Mouse (Mus musculus): ENCODE data around the gene Prdm10.

Gene Prdm10

DNA sequence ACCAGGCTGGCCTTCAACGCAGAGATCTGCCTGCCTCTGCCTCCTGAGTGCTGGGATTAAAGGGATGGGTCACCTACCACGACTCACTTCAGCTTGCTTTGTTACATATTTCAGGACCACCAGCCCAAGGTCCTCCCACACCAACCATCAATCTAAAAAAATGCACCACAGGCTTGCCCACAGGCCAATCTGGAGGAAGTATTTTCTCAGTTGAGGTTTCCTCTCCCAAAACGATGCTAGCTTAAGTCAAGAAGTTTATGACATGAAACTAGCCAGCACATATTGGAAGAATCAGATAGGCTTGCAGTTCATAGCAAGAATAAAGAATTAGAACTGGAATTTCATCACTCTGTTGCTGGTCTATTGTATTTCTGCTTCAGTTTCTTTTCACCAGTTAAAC is 24.0 kb downstream of the Prdm10 start:
- DNase-seq (ENCODE audit: low spot score in 2 of 2): no peak

- DNase-seq (ENCODE audit: low spot score in 2 of 2): no peak
These were observed 24.8 kb downstream of the Prdm10 start for GRCm38 (mm10) chr9:31305117-31305516.

DNA sequence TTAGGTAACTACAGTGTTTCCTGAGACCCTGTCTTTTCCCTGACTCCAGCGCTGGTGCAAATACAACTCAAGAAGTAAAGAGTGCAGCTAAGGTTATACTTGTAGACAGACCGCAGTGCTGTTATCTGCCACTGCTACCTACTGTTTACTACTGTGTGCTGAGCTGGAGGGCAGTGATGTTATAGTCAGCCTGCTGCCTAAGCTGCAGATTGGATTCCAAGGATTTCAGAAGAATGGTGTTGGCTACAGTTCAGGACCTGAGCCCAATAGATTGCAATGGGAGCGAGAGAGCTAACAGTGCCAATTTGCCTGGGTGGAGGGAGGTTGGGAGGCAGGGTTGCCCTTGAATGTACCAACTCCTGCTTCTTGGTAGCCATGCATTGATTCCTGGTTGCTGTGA is 25.5 kb downstream of the Prdm10 start:
- DNase-seq (ENCODE audit: low spot score in 2 of 2): no peak

GRCm38 (mm10) chr9:31307232-31307631 is 26.9 kb downstream of the Prdm10 start:
- DNase-seq (ENCODE audit: low spot score in 2 of 2): no peak

DNA sequence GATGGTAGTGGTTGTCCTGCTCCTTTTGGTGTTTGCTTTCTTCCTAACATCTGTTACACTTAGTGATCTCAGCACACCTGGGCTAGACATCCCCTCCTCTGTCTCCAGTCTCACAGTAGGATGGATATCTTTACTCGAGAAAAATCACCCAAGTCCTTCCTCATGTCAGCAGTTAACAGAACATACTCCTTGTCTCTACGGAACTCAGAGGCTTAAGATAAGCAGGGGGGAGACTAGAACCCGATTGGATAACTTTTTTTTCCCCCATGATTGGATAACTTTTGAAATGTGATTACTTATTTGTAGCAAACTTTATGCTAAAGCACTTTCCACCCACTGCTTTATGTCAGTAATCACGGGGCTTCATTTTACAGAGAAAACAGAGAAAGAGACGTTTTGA is 28.7 kb downstream of the Prdm10 start:
- DNase-seq (ENCODE audit: low spot score in 2 of 2): no peak

GRCm38 (mm10) chr9:31310662-31311061 is 30.3 kb downstream of the Prdm10 start:
- DNase-seq (ENCODE audit: low spot score in 2 of 2): no peak

DNA sequence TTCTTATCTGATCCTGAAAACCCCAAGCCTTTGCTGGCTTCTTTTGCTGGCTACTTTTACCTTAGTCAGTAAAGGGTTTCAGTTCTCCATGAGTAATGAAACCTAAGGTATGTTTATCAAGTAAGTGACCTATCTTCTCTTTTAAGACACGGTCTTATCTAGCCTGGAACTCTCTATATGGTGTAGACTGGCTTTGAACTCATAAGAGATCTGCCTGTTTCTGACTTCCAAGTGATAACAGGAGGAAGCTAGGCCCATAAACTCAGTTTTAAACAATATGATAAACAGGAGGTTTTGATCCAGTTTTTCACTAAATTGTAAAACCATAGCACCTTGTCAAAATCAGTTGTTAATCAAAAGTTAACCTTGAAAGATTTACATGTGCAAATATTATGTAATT is 33.5 kb downstream of the Prdm10 start:
- DNase-seq (ENCODE audit: low spot score in 2 of 2): no peak

GRCm38 (mm10) chr9:31315983-31316382 is 35.6 kb downstream of the Prdm10 start:
- no peak for DNase-seq (ENCODE audit: low spot score in 2 of 2)

DNA sequence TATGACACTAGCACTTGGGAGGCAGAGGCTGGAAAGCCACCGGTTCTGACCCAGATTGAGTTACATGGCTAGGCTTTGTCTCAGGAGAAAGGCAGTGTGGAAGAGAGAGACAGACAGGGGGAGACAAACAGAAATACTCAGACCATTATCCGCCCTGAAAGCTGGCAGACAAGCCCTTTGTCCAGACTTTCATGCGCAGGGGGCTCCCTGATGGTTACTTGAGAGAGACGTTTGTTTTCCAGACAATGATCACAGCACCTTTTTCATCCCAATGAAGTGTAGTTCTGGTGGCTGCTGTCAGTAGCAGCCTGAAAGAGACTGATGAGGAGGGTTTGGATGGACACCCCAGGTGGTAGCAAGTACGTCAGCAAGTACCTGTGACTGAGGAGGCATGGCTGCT is 38.6 kb downstream of the Prdm10 start:
- DNase-seq (ENCODE audit: low spot score in 2 of 2): no peak

- DNase-seq (ENCODE audit: low spot score in 2 of 2): no peak
These were observed 40.4 kb downstream of the Prdm10 start for GRCm38 (mm10) chr9:31320734-31321133.

DNA sequence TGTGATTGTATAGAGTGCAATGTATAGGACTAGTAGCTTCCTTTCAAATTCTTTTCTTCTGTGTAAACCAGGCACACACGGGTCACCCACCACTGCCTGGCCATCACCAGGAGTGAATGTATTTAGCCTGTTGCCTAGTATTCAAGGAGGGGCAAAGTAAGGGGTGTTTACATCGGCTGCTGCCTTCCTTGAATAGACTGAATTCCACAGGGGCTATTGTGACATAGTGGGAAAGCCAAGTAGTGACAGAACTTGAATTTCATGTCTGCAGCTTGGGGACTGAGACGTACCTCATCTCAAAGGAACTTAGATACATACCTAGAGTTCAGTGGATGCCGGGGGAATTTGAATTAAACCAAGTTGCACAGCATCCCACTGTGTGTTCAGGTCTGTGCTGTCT is 41.2 kb downstream of the Prdm10 start:
- DNase-seq (ENCODE audit: low spot score in 2 of 2): no peak

GRCm38 (mm10) chr9:31322090-31322489 is 41.8 kb downstream of the Prdm10 start:
- DNase-seq (ENCODE audit: low spot score in 2 of 2): no peak

DNA sequence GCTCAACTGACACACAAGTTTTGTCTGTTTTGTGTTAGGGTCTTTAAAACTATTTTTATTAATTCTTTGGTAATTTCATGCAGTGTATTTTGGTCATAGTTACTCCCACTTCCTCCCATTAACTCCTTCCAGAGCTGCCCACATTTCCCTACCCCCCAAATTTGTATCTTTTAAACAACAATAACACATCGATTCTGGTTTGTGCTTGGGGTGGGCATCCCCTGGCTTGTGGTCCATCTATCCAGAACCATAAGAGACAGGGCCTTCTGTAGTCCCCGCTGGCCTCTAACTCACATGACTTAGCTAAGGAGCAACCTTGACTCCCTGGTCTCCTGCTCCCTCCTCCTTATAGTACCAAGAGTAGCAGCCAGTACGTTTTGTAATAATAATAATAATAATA is 50.5 kb downstream of the Prdm10 start:
- no peak for DNase-seq (ENCODE audit: low spot score in 2 of 2)

DNA sequence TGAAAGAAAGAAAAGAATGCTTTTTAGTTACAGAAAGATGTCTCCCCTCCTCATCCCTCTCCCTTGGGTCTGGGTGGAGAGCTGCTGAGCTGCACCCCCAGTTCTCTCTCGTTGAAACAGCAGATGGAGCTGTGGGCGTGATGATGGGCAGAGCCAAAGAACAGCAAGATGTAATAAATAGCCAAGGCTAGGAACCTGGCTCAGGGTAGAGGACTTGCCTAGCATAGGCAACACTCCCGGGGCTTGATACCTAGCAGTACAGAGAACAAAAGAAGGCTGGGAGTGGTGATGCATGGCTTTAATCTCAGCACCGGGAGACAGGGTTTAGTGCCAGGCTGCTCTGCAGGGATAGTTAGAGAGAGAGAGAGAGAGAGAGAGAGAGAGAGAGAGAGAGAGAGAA is 50.9 kb downstream of the Prdm10 start:
- no peak for DNase-seq (ENCODE audit: low spot score in 2 of 2)

DNA sequence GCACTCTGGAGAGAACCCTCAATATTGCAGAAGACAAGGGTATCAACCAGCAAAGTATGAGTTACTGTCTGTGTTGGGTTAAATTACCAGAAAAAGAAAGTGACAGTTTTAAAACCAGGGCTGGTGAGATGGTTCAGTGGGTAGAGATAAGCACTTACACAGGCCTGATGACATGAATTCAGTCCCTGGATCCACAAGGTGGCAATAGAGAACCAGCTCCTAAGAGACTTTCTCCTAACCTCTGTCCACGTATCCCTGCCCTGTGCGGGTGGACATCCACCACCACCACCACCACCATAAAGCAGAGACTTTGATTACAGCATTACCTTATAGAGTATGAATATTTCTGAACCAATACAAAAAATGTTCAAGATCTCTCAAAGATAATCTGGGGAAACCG is 51.6 kb downstream of the Prdm10 start:
- DNase-seq (ENCODE audit: low spot score in 2 of 2): no peak

DNA sequence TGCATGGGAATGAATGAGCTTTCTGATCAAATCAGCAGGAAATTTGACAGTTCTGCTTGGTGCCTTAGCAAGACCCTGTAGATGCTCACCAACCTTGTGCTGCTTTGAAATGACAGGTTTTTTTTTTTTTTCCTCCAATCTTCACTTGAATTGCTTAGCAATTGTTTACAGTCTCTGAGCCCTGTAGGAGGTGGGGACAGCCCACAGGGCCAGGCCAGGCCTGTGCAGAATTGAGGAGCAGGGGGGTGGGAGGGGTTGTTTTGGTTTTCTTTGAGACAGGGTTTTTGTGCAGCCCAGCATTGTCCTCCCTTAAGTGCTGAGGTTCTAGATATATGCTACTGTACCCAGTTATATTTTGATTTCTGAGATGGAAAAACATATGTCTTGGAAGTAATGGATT is 52.5 kb downstream of the Prdm10 start:
- no peak for DNase-seq (ENCODE audit: low spot score in 2 of 2)

- no peak for DNase-seq (ENCODE audit: low spot score in 2 of 2)
These were observed 54.7 kb downstream of the Prdm10 start for GRCm38 (mm10) chr9:31334991-31335390.

GRCm38 (mm10) chr9:31344289-31344831 is 64.0 kb downstream of the Prdm10 start:
- peak in 1 of 2 experiments; percentile 17 for DNase-seq (ENCODE audit: low spot score in 2 of 2)

GRCm38 (mm10) chr9:31346575-31347080 is 66.3 kb downstream of the Prdm10 start:
- peak in 1 of 2 experiments; percentile 6 for DNase-seq (ENCODE audit: low spot score in 2 of 2)

DNA sequence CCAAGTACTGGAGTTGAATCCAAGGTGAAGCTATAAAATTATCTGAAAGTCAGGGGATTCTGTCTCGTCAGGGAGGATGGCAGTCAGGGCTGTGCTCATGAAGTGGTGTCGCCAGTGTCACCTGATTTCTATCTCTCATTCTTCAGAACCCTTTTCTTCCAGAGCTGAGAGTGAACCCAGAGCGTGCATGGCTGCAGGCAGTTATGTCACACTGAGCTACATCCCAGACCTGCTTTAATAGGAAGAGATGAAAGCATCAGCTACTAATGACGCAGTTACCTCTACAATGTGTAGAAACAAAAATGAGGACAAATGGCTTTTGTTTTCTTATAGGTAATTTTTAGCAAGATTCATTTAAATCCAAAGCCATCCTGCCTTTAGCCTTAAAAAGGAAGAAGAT is 68.1 kb downstream of the Prdm10 start:
- no peak for DNase-seq (ENCODE audit: low spot score in 2 of 2)

GRCm38 (mm10) chr9:31348915-31349314 is 68.6 kb downstream of the Prdm10 start:
- peak; percentile 34 to 43 for DNase-seq (ENCODE audit: low spot score in 2 of 2)

- no peak for DNase-seq (ENCODE audit: low spot score in 2 of 2)
These were observed 72.4 kb downstream of the Prdm10 start for GRCm38 (mm10) chr9:31352716-31353115.

GRCm38 (mm10) chr9:31353518-31353917 is 73.2 kb downstream of the Prdm10 start:
- DNase-seq (ENCODE audit: low spot score in 2 of 2): no peak

- no peak for DNase-seq (ENCODE audit: low spot score in 2 of 2)
These were observed 73.7 kb downstream of the Prdm10 start for GRCm38 (mm10) chr9:31354051-31354450.
